Mouse (Mus musculus): Measurements from ENCODE around the gene Cox14. TPM values are rescaled to one million over a fixed set of nuclear protein-coding genes. Genes with fewer than 3 reads are reported as not detected.
"Not testable (repeated sequence)": the region's sequence is repeated elsewhere in the genome, so short reads cannot be mapped to it uniquely, and the experiment has no call there.

The Cox14 gene
- polyA plus RNA-seq, 1 experiment from 2014 or later, result 140 TPM

DNA sequence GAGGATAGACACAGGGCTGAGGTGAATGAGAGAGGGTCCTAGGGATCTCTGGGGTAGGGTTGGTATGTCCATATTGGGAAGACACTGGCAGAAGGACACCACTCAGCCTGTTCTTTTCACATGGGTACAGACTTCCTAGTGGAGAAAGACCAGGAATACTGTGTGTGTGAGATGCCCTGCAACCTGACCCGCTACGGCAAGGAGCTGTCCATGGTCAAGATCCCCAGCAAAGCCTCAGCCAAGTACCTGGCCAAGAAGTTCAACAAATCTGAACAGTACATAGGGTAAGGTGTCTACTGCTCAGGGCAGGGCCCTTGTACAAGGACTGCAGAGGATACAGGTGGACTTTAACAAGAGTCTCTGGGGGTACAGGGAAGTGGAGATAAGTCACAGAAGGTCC, 28.1 kb upstream of the Cox14 start:
- 43% methylated on average over 2 of the region's 2 CpGs for WGBS
- no peak for ATAC-seq (ENCODE audit: low FRiP score)
- Histone ChIP-seq H3K4me1 (ENCODE audit: control insufficient read depth, insufficient read depth, low read length) (peaks cover 6% of the 10 kb centered on the region; the same call in 1 of the 2 replicates), H3K4me2 (no peak overlapping the region), H3K27ac (ENCODE audit: low read depth, low read length) (no peak overlapping the region), H3K9ac (ENCODE audit: low read length) (no peak overlapping the region), H3K9me3 (ENCODE audit: control insufficient read depth, low read length) (no peaks in the 10 kb centered on the region), H3K36me3 (ENCODE audit: control insufficient read depth, insufficient read depth, low read length) (no peaks in the 10 kb centered on the region), H3K4me3 (ENCODE audit: low read depth, low read length) (no peak overlapping the region), H3K27me3 (ENCODE audit: control insufficient read depth, insufficient read depth, low read length) (0 out of 2 replicates have a peak, but pooled peaks cover 2% of the 10 kb centered on the region)
- DNase-seq (ENCODE audit: low spot score, missing footprints), result no peak

DNA sequence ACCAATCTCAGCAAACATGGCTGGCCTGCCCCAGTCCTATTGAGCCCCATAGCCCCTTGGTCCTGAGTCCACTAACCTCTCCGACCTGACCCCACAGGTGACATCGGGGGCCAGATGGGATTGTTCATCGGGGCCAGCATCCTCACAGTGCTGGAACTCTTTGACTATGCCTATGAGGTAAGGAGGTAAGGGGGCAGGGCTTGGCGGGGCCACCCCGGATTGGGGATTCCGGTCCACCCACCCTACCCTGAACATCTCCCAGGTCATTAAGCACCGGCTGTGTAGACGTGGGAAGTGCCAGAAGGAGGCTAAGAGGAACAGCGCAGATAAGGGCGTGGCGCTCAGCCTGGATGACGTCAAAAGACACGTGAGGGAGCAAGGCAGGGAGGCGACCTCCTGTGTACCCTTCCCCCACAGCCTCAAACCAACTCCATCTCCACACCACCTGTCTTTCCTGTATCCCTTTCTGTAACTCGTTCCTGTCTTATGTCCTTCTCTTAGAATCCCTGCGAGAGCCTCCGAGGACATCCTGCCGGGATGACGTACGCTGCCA, 26.8 kb upstream of the Cox14 start:
- Histone ChIP-seq H3K27me3 (ENCODE audit: control insufficient read depth, insufficient read depth, low read length) (0 out of 2 replicates have a peak, but pooled peaks cover 2% of the 10 kb centered on the region), H3K4me2 (no peak overlapping the region), H3K27ac (ENCODE audit: low read depth, low read length) (no peak overlapping the region), H3K9me3 (ENCODE audit: control insufficient read depth, low read length) (no peaks in the 10 kb centered on the region), H3K36me3 (ENCODE audit: control insufficient read depth, insufficient read depth, low read length) (no peaks in the 10 kb centered on the region), H3K4me3 (ENCODE audit: low read depth, low read length) (no peak overlapping the region), H3K4me1 (ENCODE audit: control insufficient read depth, insufficient read depth, low read length) (peaks cover 15% of the 10 kb centered on the region), H3K9ac (ENCODE audit: low read length) (no peak overlapping the region)
- ATAC-seq (ENCODE audit: low FRiP score) (no peak), DNase-seq (ENCODE audit: low spot score, missing footprints) (no peak)
- 47% methylated on average over 20 of the region's 20 CpGs for WGBS

DNA sequence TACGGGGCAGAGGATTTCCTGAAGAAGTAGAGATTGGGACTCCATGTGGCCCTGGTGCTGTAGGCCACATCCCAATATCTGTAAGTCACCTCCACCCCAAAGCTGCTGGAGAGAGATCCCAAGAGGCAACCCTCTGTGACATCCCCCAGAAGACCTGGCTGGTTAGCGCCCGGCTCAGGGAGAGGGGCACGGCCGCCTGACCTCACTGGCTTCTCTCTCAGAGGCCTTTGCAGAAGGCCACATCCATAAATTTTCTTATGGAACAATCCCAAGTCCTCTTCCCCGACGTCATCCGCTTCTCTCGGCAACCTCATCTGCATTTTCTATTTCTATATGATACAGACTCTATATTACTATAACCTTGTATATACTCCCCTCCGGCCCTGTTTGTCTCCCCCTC, 25.7 kb upstream of the Cox14 start:
- H3K27me3 ChIP-seq (ENCODE audit: control insufficient read depth, insufficient read depth, low read length), result 0 out of 2 replicates have a peak, but pooled peaks cover 2% of the 10 kb centered on the region
- H3K4me3 ChIP-seq (ENCODE audit: low read depth, low read length), result no peak overlapping the region
- DNase-seq (ENCODE audit: low spot score, missing footprints), result no peak
- no peak overlapping the region for H3K27ac ChIP-seq (ENCODE audit: low read depth, low read length)
- no peak overlapping the region for H3K9ac ChIP-seq (ENCODE audit: low read length)
- H3K9me3 ChIP-seq (ENCODE audit: control insufficient read depth, low read length), result no peaks in the 10 kb centered on the region
- H3K4me1 ChIP-seq (ENCODE audit: control insufficient read depth, insufficient read depth, low read length), result peaks cover 22% of the 10 kb centered on the region
- 90% methylated on average over 10 of the region's 10 CpGs for WGBS
- H3K36me3 ChIP-seq (ENCODE audit: control insufficient read depth, insufficient read depth, low read length), result no peaks in the 10 kb centered on the region
- ATAC-seq (ENCODE audit: low FRiP score), result no peak
- no peak overlapping the region for H3K4me2 ChIP-seq

GRCm38 (mm10) chr15:99700219-99701106, 25.0 kb upstream of the Cox14 start:
- Histone ChIP-seq H3K4me2 (no peak overlapping the region), H3K36me3 (ENCODE audit: control insufficient read depth, insufficient read depth, low read length) (no peaks in the 10 kb centered on the region), H3K9ac (ENCODE audit: low read length) (no peak overlapping the region), H3K9me3 (ENCODE audit: control insufficient read depth, low read length) (no peaks in the 10 kb centered on the region), H3K27me3 (ENCODE audit: control insufficient read depth, insufficient read depth, low read length) (0 out of 2 replicates have a peak, but pooled peaks cover 2% of the 10 kb centered on the region), H3K4me3 (ENCODE audit: low read depth, low read length) (no peak overlapping the region), H3K4me1 (ENCODE audit: control insufficient read depth, insufficient read depth, low read length) (peaks cover 26% of the 10 kb centered on the region), H3K27ac (ENCODE audit: low read depth, low read length) (no peak overlapping the region)
- DNase-seq (ENCODE audit: low spot score, missing footprints), result no peak
- no peak for ATAC-seq (ENCODE audit: low FRiP score)
- WGBS, result 86% methylated on average over 18 of the region's 18 CpGs

DNA sequence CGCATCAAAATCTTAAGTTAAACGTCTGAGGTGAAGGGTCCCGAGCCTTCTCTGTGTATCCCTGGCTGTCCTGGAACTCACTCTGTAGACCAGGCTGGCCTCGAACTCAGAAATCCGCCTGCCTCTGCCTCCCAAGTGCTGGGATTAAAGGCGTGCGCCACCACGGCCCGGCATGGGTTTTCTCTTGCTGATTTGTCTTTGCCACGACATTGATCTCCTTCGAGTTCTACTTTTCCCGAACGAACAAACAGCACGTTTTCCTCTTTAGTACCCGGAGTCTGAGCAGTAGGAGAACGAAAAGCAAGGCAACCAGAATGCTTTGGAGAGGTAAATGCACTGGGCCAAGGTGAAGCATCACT, 23.8 kb upstream of the Cox14 start:
- Histone ChIP-seq H3K9ac (ENCODE audit: low read length) (peak overlapping the region; percentile 98; the same call in 1 of the 2 replicates), H3K4me2 (peak overlapping the region; percentile 24; the same call in 1 of the 2 replicates), H3K4me3 (ENCODE audit: low read depth, low read length) (peak overlapping the region; percentile 92), H3K27ac (ENCODE audit: low read depth, low read length) (peak overlapping the region; percentile 93; the same call in 1 of the 2 replicates), H3K4me1 (ENCODE audit: control insufficient read depth, insufficient read depth, low read length) (peaks cover 26% of the 10 kb centered on the region)
- H3K27me3 ChIP-seq (ENCODE audit: control insufficient read depth, insufficient read depth, low read length); DNase-seq (ENCODE audit: low spot score, missing footprints); H3K36me3 ChIP-seq (ENCODE audit: control insufficient read depth, insufficient read depth, low read length); H3K9me3 ChIP-seq (ENCODE audit: control insufficient read depth, low read length): not testable (repeated sequence)
- ATAC-seq (ENCODE audit: low FRiP score), result peak; percentile 2; the same call in 1 of the 2 replicates
- WGBS, result 48% methylated on average over 16 of the region's 16 CpGs

- Histone ChIP-seq H3K4me2 (peak within 1 kb of the TSS; percentile 84), H3K9ac (ENCODE audit: low read length) (peak within 1 kb of the TSS; percentile 98), H3K4me3 (ENCODE audit: low read depth, low read length) (peak within 1 kb of the TSS; percentile 92), H3K27ac (ENCODE audit: low read depth, low read length) (peak within 1 kb of the TSS; percentile 93), H3K36me3 (ENCODE audit: control insufficient read depth, insufficient read depth, low read length) (peaks cover 8% of the 10 kb centered on the region), H3K4me1 (ENCODE audit: control insufficient read depth, insufficient read depth, low read length) (peaks cover 26% of the 10 kb centered on the region), H3K9me3 (ENCODE audit: control insufficient read depth, low read length) (no peaks in the 10 kb centered on the region), H3K27me3 (ENCODE audit: control insufficient read depth, insufficient read depth, low read length) (no peaks in the 10 kb centered on the region)
- 1% methylated on average over 59 of the region's 71 CpGs for WGBS
- peak; percentile 100 for DNase-seq (ENCODE audit: low spot score, missing footprints)
- peak; percentile 97 for ATAC-seq (ENCODE audit: low FRiP score)
Observed at GRCm38 (mm10) chr15:99701999-99702900, 23.2 kb upstream of the Cox14 start, which contains the start of gene Smarcd1. Gene Smarcd1, plus strand, starts transcription at chr15:99702129.

DNA sequence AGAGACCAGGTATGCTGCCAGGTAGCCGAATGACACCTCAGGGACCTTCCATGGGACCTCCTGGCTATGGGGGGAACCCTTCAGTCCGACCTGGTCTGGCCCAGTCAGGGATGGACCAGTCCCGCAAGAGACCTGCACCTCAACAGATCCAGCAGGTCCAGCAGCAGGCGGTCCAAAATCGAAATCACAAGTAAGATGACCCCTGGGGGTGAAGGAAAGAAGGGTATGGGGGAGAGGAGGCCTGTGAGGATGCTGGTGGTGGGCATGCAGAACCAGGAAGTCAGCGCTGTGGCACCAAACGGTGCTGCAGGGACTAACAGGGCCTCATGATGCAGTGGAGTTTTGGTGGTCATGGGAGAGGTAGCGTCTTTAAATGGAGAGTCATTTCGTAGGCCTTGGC, 22.3 kb upstream of the Cox14 start:
- Histone ChIP-seq H3K9ac (ENCODE audit: low read length) (peak overlapping the region; percentile 98), H3K9me3 (ENCODE audit: control insufficient read depth, low read length) (no peaks in the 10 kb centered on the region), H3K27ac (ENCODE audit: low read depth, low read length) (peak overlapping the region; percentile 54), H3K4me3 (ENCODE audit: low read depth, low read length) (peak overlapping the region; percentile 92), H3K36me3 (ENCODE audit: control insufficient read depth, insufficient read depth, low read length) (peaks cover 14% of the 10 kb centered on the region), H3K4me1 (ENCODE audit: control insufficient read depth, insufficient read depth, low read length) (peaks cover 26% of the 10 kb centered on the region), H3K27me3 (ENCODE audit: control insufficient read depth, insufficient read depth, low read length) (no peaks in the 10 kb centered on the region), H3K4me2 (peak overlapping the region; percentile 84)
- no peak for ATAC-seq (ENCODE audit: low FRiP score)
- 63% methylated on average over 9 of the region's 9 CpGs for WGBS
- no peak for DNase-seq (ENCODE audit: low spot score, missing footprints)

DNA sequence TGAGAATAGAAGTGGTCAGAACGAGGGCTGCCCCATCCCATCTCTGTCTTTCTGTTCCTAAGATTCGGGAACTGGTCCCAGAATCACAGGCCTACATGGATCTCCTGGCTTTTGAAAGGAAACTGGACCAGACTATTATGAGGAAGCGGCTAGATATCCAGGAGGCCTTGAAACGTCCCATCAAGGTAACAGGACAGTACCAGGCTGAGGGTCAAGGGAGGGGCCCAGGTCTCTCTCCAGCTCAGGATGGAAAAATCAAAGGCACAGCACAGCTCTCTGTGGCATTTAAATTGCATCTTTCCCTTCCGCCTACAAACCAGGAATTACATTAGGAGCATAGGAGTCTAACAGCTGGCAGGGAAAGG, 21.8 kb upstream of the Cox14 start:
- H3K9ac ChIP-seq (ENCODE audit: low read length), result peak overlapping the region; percentile 98
- H3K9me3 ChIP-seq (ENCODE audit: control insufficient read depth, low read length), result no peaks in the 10 kb centered on the region
- no peaks in the 10 kb centered on the region for H3K27me3 ChIP-seq (ENCODE audit: control insufficient read depth, insufficient read depth, low read length)
- peak overlapping the region; percentile 81; the same call in 1 of the 2 replicates for H3K27ac ChIP-seq (ENCODE audit: low read depth, low read length)
- peaks cover 17% of the 10 kb centered on the region for H3K36me3 ChIP-seq (ENCODE audit: control insufficient read depth, insufficient read depth, low read length)
- ATAC-seq (ENCODE audit: low FRiP score), result no peak
- no peak for DNase-seq (ENCODE audit: low spot score, missing footprints)
- 70% methylated on average over 5 of the region's 5 CpGs for WGBS
- peaks cover 24% of the 10 kb centered on the region for H3K4me1 ChIP-seq (ENCODE audit: control insufficient read depth, insufficient read depth, low read length)
- peak overlapping the region; percentile 92 for H3K4me3 ChIP-seq (ENCODE audit: low read depth, low read length)
- peak overlapping the region; percentile 84 for H3K4me2 ChIP-seq
